Mouse (Mus musculus) MEL (cell line): ENCODE measurements around the gene Aip. TPM values are rescaled to one million over a fixed set of nuclear protein-coding genes. Genes with fewer than 3 reads are reported as not detected.

Experiments
- DNase-seq: peaks from one replicate; pipeline ENCODE4 v3.0.0; 2011; ENCODE audit warnings: low read depth, low spot score
- H3K27ac ChIP-seq: 2 replicates; pipeline ENCODE4 v1.5.1; 2012; ENCODE audit warnings: low read depth, mild to moderate bottlenecking, control low read depth, low read length, moderate library complexity; ENCODE audit not compliant: control insufficient read depth
- H3K27me3 ChIP-seq, 2 experiments: fragments of 150-350 bp in 1 of 2; sonication (generic) in 1 of 2; 2 replicates each; pipeline ENCODE4 v1.6.1; 2012; ENCODE audit warnings: low read length in 2 of 2, mild to moderate bottlenecking in 2 of 2, improper control_type of control experiment in 1 of 2, moderate library complexity in 1 of 2; ENCODE audit not compliant: insufficient read depth in 2 of 2, control insufficient read depth in 1 of 2
- H3K36me3 ChIP-seq, 2 experiments: 2 replicates each; pipeline ENCODE4 v1.6.1; 2012 to 2014; ENCODE audit warnings: low read length in 2 of 2, improper control_type of control experiment in 1 of 2, inconsistent platforms in 1 of 2, mild to moderate bottlenecking in 1 of 2; ENCODE audit not compliant: insufficient read depth in 2 of 2, control insufficient read depth in 1 of 2
- H3K4me1 ChIP-seq, 2 experiments: fragments of 150-350 bp in 1 of 2; sonication (generic) in 1 of 2; 2 replicates each; pipeline ENCODE4 v1.6.1; 2012; ENCODE audit warnings: low read length in 2 of 2, improper control_type of control experiment in 1 of 2, mild to moderate bottlenecking in 1 of 2; ENCODE audit not compliant: insufficient read depth in 2 of 2, control insufficient read depth in 1 of 2
- H3K4me3 ChIP-seq, 2 experiments: fragments of 150-350 bp in 1 of 2; sonication (generic) in 1 of 2; 2 replicates each; pipeline ENCODE4 v1.5.1; 2012; ENCODE audit warnings: low read depth in 2 of 2, low read length in 2 of 2, mild to moderate bottlenecking in 2 of 2, moderate library complexity in 2 of 2, control low read depth in 1 of 2, improper control_type of control experiment in 1 of 2; ENCODE audit not compliant: control insufficient read depth in 1 of 2, insufficient read depth in 1 of 2
- H3K79me2 ChIP-seq: 2 replicates; pipeline ENCODE4 v1.6.1; 2012; ENCODE audit warnings: mild to moderate bottlenecking, low read length, moderate library complexity; ENCODE audit not compliant: control insufficient read depth, poor library complexity, insufficient read depth
- H3K9ac ChIP-seq: 2 replicates; pipeline ENCODE4 v1.6.1; 2012; ENCODE audit warnings: low read depth, mild to moderate bottlenecking, control low read depth, low read length, moderate library complexity; ENCODE audit not compliant: control insufficient read depth, poor library complexity, severe bottlenecking
- H3K9me3 ChIP-seq: fragments of 150-350 bp; sonication (generic); replicated peaks from 2 replicates; pipeline ENCODE4 v1.6.1; 2012; ENCODE audit warnings: mild to moderate bottlenecking, low read length, improper control_type of control experiment, moderate library complexity; ENCODE audit not compliant: insufficient read depth
- BHLHE40 ChIP-seq: IDR thresholded peaks from 2 replicates; pipeline ENCODE4 v1.6.1; 2012; ENCODE audit warnings: low read depth, mild to moderate bottlenecking, inconsistent platforms, low read length, improper control_type of control experiment, borderline replicate concordance
- CHD2 ChIP-seq: IDR thresholded peaks from 2 replicates; pipeline ENCODE4 v1.6.1; 2011; ENCODE audit warnings: low read length, improper control_type of control experiment
- CTCF ChIP-seq, 3 experiments: IDR thresholded peaks in 2 of 3; conservative IDR thresholded peaks in 1 of 3; 2 replicates each; pipeline ENCODE4 v1.5.1; 2011 to 2012; ENCODE audit warnings: low read length in 3 of 3, low read depth in 2 of 3, mild to moderate bottlenecking in 2 of 3, improper control_type of control experiment in 1 of 3, inconsistent platforms in 1 of 3, mixed read lengths in 1 of 3, moderate library complexity in 1 of 3; ENCODE audit not compliant: control insufficient read depth in 1 of 3, insufficient read depth in 1 of 3, poor library complexity in 1 of 3, severe bottlenecking in 1 of 3
- E2F4 ChIP-seq: IDR thresholded peaks from 2 replicates; pipeline ENCODE4 v1.6.1; 2011; ENCODE audit warnings: low read depth, low read length, improper control_type of control experiment, borderline replicate concordance
- ELF1 ChIP-seq: IDR thresholded peaks from 2 replicates; pipeline ENCODE4 v1.6.1; 2014; ENCODE audit warnings: low read depth, mild to moderate bottlenecking, inconsistent platforms, low read length, improper control_type of control experiment, moderate library complexity
- GABPA ChIP-seq: IDR thresholded peaks from 2 replicates; pipeline ENCODE4 v1.6.1; 2012; ENCODE audit warnings: low read depth, mild to moderate bottlenecking, inconsistent platforms, low read length, improper control_type of control experiment, moderate library complexity
- HCFC1 ChIP-seq: IDR thresholded peaks from 2 replicates; pipeline ENCODE4 v1.6.1; 2012; ENCODE audit warnings: low read depth, mild to moderate bottlenecking, inconsistent platforms, low read length, improper control_type of control experiment, moderate library complexity
- JUND ChIP-seq: IDR thresholded peaks from 2 replicates; pipeline ENCODE4 v1.6.1; 2011; ENCODE audit warnings: low read depth, mild to moderate bottlenecking, improper control_type of control experiment, low read length
- MAFK ChIP-seq: IDR thresholded peaks from 2 replicates; pipeline ENCODE4 v1.6.1; 2011; ENCODE audit warnings: low read depth, mild to moderate bottlenecking, low read length, improper control_type of control experiment, borderline replicate concordance
- MAX ChIP-seq: IDR thresholded peaks from 2 replicates; pipeline ENCODE4 v1.6.1; 2011; ENCODE audit warnings: low read length, improper control_type of control experiment
- MAZ ChIP-seq: IDR thresholded peaks from 2 replicates; pipeline ENCODE4 v1.6.1; 2012; ENCODE audit warnings: low read depth, mild to moderate bottlenecking, inconsistent platforms, low read length, improper control_type of control experiment
- MXI1 ChIP-seq: IDR thresholded peaks from 2 replicates; pipeline ENCODE4 v1.6.1; 2011; ENCODE audit warnings: mild to moderate bottlenecking, low read depth, low read length, improper control_type of control experiment
- NRF1 ChIP-seq: IDR thresholded peaks from 2 replicates; pipeline ENCODE4 v1.6.1; 2014; ENCODE audit warnings: low read depth, mild to moderate bottlenecking, inconsistent platforms, low read length, improper control_type of control experiment, moderate library complexity; ENCODE audit not compliant: poor library complexity, insufficient read depth, severe bottlenecking
- POLR2AphosphoS5 ChIP-seq: IDR thresholded peaks from 2 replicates; pipeline ENCODE4 v1.6.1; 2012; ENCODE audit warnings: low read depth, borderline replicate concordance, mild to moderate bottlenecking, inconsistent platforms, low read length, moderate library complexity, mixed read lengths
- RAD21 ChIP-seq: IDR thresholded peaks from 2 replicates; pipeline ENCODE4 v1.6.1; 2011; ENCODE audit warnings: mild to moderate bottlenecking, low read depth, low read length, improper control_type of control experiment
- SIN3A ChIP-seq: IDR thresholded peaks from 2 replicates; pipeline ENCODE4 v1.6.1; 2012; ENCODE audit warnings: low read length, improper control_type of control experiment, inconsistent platforms
- TAL1 ChIP-seq: IDR thresholded peaks from 2 replicates; pipeline ENCODE4 v1.6.1; 2012; ENCODE audit warnings: mild to moderate bottlenecking, inconsistent platforms, low read length, moderate library complexity, mixed read lengths
- TCF12 ChIP-seq: IDR thresholded peaks from 2 replicates; pipeline ENCODE4 v1.6.1; 2014; ENCODE audit warnings: low read depth, mild to moderate bottlenecking, inconsistent platforms, low read length, improper control_type of control experiment, moderate library complexity
- USF1 ChIP-seq: IDR thresholded peaks from 2 replicates; pipeline ENCODE4 v1.6.1; 2014; ENCODE audit warnings: low read depth, mild to moderate bottlenecking, inconsistent platforms, low read length, improper control_type of control experiment, moderate library complexity
- ZC3H11A ChIP-seq: IDR thresholded peaks from 2 replicates; pipeline ENCODE4 v1.6.1; 2012; ENCODE audit warnings: low read depth, mild to moderate bottlenecking, inconsistent platforms, low read length, improper control_type of control experiment
- ZKSCAN1 ChIP-seq: IDR thresholded peaks from 2 replicates; pipeline ENCODE4 v1.6.1; 2012; ENCODE audit warnings: low read depth, mild to moderate bottlenecking, inconsistent platforms, low read length, improper control_type of control experiment, moderate library complexity
- ZMIZ1 ChIP-seq: IDR thresholded peaks from 2 replicates; pipeline ENCODE4 v1.6.1; 2012; ENCODE audit warnings: low read depth, mild to moderate bottlenecking, inconsistent platforms, low read length, improper control_type of control experiment, moderate library complexity
- ZNF384 ChIP-seq: IDR thresholded peaks from 2 replicates; pipeline ENCODE4 v1.6.1; 2012; ENCODE audit warnings: low read depth, mild to moderate bottlenecking, inconsistent platforms, low read length, improper control_type of control experiment
- polyA plus RNA-seq, 2 experiments: library from polyadenylated mRNA; stranded (reverse) in 1 of 2; unstranded in 1 of 2; fragments of >175 nt in 1 of 2; fragments of >200 nt in 1 of 2; gene quantifications; 2 replicates each; pipeline versions ENCODE4 v1.2.1 to v1.2.4; 2012; ENCODE audit warnings: low replicate concordance in 2 of 2, low read depth in 1 of 2; ENCODE audit not compliant: insufficient read length in 2 of 2, insufficient read depth in 1 of 2, missing spikeins in 1 of 2
- total RNA-seq: library from RNA; depleted of rRNA; stranded (reverse); fragments of 300-350 nt; gene quantifications from 2 replicates; pipeline ENCODE4 v1.2.3, GENCODE M21; 2012

The Aip gene
- total and polyA plus RNA-seq, 3 experiments = 37.8 to 101 TPM; not detected in 1

DNA sequence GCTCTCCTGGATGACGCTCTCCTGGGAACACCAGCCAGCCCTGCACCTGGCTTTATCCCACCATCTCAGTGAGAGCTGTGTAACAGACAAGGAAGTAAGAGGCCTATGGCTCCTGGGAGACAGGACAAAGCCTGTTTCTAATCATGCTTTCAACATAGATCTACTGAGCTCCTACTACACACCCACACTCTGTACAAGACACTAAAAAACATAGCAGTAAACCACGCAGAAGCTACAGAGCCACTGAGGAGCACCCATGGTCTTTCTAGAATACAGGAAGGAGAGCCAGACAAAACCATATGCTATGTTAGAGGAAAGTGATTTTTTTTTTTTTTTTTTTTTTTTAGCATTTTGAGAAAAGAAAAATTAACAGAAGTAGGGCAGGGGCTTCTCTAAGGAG lies 7.3 kb downstream of the Aip start:
- Histone ChIP-seq H3K27ac (no peak overlapping the region), H3K9ac (no peak overlapping the region), H3K79me2 (peaks cover 4% of the 10 kb centered on the region), H3K9me3 (no peaks in the 10 kb centered on the region), H3K27me3 (no peaks in the 10 kb centered on the region), H3K4me1 (peaks cover 21 to 28% of the 10 kb centered on the region in 2 experiments), H3K36me3 (peaks cover 2 to 31% of the 10 kb centered on the region in 2 experiments; a peak in 3 of 4 replicates), H3K4me3 (no peak overlapping the region)
- DNase-seq = no peak
- TF ChIP-seq ZNF384 (0 out of 2 replicates have a peak, but pooled peaks have one; percentile 21), ZC3H11A (no peak)

GRCm38 (mm10) chr19:4117006-4117405 lies 8.7 kb downstream of the Aip start:
- no peaks in the 10 kb centered on the region for H3K27me3 ChIP-seq
- no peak overlapping the region for H3K27ac ChIP-seq
- peaks cover 2 to 31% of the 10 kb centered on the region in 2 experiments; a peak in 3 of 4 replicates for H3K36me3 ChIP-seq
- peaks cover 4% of the 10 kb centered on the region for H3K79me2 ChIP-seq
- no peaks in the 10 kb centered on the region for H3K9me3 ChIP-seq
- no peak for DNase-seq
- no peak overlapping the region for H3K4me3 ChIP-seq
- H3K4me1 ChIP-seq = peaks cover 21 to 36% of the 10 kb centered on the region in 2 experiments
- TF ChIP-seq MXI1 (no peak), MAZ (no peak), ZMIZ1 (no peak), GABPA (no peak), NRF1 (no peak), ZC3H11A (no peak), CHD2 (no peak)
- no peak overlapping the region for H3K9ac ChIP-seq

DNA sequence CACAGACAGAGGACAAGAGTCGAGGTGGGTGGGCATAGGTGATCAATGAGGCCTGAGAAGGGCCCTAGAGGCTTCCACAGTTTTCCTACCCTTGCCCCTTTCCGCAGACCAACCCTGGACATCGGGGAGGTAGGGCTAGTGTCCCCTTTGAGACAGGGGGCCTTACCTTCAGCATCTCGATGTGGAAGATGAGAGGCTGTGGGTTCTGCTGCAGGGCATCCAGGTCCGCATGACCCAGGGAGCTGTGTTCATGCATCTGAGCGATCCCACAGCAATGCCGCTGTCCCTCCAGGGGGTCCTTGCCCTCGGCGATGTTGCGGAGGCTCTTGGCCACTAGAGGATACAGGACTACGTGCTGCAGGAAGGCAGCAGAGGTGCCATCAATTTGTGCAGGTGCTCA lies 9.8 kb downstream of the Aip start:
- Histone ChIP-seq H3K4me1 (peaks cover 20 to 31% of the 10 kb centered on the region in 2 experiments), H3K4me3 (no peak overlapping the region), H3K9ac (no peak overlapping the region), H3K9me3 (no peaks in the 10 kb centered on the region), H3K79me2 (peaks cover 4% of the 10 kb centered on the region), H3K27ac (no peak overlapping the region), H3K27me3 (no peaks in the 10 kb centered on the region), H3K36me3 (peaks cover 2 to 29% of the 10 kb centered on the region in 2 experiments; a peak in 3 of 4 replicates)
- TF ChIP-seq E2F4 (no peak), USF1 (no peak), TCF12 (no peak), MAX (no peak), RAD21 (no peak), MXI1 (no peak), BHLHE40 (no peak), SIN3A (no peak), GABPA (no peak), JUND (no peak), MAFK (no peak), ZC3H11A (no peak), MAZ (no peak), HCFC1 (no peak), POLR2AphosphoS5 (no peak), CTCF (IDR thresholded peaks at IDR 0.05 in 2 of 3, conservative IDR thresholded peaks at IDR 0.05 in 1 of 3; ENCODE audit: control insufficient read depth in 1 of 3, insufficient read depth in 1 of 3, low read depth in 2 of 3, low read length in 3 of 3, poor library complexity in 1 of 3, severe bottlenecking in 1 of 3) (no peak), ZKSCAN1 (no peak), ZNF384 (no peak), ELF1 (no peak), TAL1 (no peak)
- DNase-seq = no peak
